Mouse (Mus musculus) liver (tissue): Measurements from ENCODE around the gene Dmap1.

Experiments used
- DNase-seq: peaks from one replicate; pipeline ENCODE4 v3.0.0-alpha.2; 2020; ENCODE audit warnings: mixed read lengths

The Dmap1 gene

DNA sequence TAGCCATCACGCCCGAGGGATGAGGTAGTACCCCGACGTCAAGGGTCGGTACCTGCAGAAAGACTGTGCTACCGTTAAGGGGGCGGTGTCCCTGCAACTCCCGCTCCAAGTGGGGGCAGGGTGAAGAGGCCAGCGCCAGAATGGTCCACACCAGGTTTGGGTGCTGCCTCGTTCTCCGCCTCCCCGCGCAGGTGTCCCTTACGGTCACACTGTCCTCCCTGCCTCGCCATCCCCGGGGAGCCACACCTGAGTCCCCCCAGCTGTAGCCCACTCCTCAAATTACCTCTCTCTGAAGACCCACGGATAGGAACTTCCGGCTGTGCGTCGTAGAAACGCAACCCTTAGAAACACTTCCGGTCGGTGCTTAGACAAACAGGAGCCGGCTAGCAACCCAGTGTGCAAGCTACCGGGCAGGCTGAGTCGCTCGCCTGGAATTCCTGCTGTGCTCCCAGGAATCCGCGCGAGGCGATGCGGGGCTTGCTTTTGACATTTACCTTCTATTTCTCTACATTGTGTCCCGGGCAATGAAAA, at the start of gene Dmap1:
Gene Dmap1, minus strand, starts transcription at position 343 of the 531 bp plus-strand sequence.
- peak; percentile 83 for DNase-seq

DNA sequence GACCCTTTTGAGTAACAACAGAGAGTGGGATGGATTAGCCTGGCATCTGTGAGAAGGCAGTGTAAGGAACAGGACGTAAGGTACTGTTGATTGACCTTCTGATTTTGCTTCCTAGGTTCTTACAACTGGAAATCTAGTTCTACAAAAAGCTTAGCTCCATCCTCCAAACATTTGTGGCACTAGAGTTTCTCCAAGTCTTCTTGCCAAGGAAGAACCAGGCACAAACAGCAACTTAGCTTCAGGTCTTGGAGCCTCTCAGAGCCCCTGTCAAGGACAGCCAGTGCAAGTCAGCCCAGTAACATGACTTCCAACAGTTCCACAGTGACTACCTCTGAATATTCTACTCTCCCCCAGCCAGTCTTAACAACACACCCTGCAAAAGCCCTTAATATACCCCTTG, 42.0 kb upstream of the Dmap1 start, which contains the start of gene Gm12845:
Gene Gm12845, plus strand, starts transcription at position 301 of the 400 bp plus-strand sequence.
- no peak for DNase-seq

DNA sequence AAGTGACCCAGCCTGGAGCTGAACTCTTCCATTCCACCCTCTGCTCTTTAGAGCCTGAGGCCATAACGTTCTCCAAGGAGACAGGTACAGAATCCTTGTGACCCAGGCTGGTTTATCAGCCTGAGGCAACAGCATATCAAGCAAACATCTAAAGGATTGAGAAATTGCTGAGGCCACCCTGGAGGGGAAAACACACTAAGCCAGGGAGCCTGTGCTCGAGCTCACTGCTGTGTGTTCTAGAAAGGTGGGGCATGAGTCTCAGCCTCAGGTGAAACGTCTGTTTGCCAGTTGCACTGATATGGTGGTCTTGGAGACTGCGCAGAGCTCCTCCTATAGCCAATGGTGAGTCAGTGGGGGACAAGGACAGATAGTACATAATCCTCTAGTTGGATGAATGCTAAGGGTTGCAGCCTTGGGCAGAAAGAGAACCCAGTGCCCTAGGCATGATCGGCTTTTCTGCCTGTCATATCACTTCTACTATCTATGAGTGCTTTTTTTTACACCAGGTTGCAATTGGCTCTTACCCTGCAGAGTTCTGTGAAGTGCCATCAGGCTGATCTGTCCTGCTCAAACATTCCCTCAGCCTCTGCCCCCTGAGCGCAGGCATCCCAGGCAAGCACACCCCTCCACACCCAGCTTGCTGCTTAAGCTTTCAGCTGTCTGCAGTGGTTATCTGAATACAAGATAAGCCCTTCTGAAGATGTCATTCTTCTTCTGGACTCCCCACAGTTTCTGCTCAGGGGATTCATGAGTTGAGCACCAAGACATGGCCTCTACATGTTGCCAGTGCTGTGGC, 31.4 kb upstream of the Dmap1 start:
- no peak for DNase-seq

DNA sequence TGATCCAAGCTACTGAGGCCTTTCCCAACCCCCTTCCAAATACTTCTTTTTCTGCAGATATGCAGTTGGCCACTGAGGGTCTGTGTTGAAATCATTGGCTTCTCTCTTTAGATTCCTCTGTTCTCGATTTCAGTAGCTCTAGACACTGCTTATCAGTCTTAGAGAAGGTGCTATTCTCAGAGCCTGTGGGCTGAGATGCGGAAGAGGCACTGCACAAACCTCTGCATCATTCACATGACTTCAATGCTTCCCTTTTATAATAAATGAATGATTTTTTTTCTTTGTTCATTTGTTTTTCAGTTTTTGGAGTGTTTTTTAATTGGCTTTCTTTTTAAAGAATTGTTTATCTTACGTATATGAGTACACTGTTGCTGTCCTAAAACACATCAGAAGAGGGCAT, 30.2 kb upstream of the Dmap1 start:
- DNase-seq: no peak

DNA sequence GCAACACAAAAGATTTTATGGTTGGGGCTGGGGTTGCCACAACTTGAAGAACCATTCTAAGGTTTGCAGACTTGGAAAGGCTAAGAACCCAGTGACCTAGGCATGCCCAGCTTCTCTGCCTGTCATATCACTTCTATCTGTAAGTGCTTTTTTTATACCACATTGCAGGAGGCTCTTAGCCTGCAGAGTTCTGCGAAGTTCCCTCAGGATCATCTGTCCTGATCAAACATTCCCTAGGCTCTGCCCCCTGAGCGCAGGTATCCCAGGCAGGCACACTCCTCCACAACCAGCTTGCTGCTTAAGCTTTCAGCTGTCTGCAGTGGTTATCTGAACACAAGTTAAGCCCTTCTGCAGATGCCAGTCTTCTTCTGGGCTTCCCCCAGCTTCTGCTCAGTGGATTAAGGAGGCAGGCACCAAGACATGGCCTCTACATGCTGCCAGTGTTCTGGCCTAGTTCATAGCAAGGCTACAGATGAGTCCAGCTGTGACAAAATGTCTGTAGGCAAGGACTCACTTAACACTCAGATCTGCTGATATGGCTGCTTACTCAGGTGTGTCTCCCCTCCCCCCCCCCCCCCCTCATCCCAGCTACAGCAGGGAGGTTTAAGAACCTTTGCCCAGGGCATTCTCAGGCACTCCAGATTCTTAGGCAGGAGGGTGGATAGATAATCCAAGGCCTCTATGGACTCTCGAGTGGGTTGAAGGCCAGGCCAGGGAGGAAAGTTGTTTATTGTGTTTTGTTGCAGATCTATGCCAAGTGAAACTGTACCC, 26.9 kb upstream of the Dmap1 start:
- no peak for DNase-seq

DNA sequence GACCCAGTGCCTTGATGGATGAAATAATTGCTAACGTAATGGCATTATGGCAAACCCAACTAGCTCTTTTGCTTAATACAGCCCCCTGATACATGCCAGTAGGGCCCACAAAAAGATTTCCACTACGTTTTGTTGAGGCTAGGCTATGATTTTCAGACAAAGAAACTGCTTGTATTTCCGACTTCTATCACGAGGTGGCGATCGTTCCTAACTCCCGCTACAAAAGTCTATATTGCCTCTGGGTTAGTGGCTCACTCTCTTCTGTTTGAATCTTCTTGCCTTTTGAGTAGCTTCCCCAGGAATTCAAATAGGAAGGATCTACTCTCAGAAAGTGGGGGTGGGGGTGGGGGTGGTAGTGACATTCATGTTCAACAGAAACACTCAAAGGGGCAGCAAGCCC, 23.3 kb upstream of the Dmap1 start:
- DNase-seq: peak; percentile 27

DNA sequence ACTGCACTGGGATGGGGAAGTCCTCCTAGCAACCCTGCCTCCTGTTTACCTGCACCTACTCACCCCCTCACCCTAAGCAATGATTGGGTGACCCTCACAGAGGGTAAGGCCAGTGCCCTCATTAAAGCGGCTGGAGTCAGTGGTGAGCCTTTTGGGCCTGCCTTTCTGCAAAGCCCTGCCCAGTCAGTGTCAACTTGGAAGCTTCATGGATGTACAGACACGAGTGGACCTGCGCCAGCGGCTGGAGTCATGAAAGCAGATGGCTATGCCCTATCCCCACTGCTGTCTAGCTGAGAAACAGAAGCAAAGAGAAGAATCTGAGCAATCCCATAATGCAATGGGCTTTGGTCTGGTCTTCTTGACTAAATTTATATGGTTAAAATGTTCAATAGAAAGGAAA, 4.3 kb upstream of the Dmap1 start:
- no peak for DNase-seq

DNA sequence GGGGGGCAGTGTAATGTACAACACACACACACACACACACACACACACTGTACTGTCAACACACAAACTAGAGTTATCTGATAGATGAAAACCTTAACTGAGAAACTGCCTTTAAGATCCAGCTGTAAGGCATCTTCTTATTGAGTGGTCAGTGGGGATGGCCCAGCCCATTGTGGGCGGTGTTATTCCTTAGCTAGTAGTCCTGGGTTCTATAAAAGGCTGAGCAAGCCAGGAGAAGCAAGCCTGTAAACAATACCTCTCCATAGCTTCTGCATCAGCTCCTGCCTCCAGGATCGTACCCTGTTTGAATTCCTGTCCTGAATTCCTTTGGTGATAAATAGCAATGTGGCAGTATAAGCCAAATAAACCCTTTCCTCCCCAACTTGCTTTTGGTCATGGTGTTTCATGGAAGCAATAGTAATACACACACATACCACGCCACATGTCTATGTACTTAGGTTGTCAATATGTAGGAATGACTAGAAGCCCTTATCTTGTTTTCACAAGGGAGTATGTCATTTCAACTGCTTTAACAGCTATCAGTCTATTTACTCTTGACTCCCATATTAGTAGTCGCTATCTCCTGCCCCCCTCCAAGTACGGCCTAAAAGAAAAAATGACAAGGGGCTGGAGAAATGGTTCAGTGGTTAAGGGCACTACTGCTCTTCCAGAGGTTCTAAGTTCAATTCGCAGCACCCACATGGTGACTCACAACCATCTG, 1.1 kb upstream of the Dmap1 start:
- no peak for DNase-seq

DNA sequence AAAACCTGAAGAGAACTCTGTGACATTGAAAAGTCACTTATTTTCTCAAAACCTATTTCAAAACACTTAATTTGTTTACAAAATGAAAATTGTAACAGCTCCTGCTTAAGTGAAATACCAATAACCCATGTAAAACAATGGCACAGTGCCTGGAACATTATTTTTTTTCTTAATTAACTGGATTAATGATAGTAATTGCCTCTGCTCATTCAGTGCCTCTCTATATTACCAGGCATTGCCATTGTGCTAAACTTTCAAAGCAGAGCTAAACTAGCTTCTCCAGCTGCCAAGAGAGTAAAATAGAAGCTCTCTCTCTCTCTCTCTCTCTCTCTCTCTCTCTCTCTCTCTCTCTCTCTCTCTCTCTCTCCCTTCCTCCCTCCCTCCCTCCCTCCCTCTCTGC, 390 bp upstream of the Dmap1 start:
- DNase-seq: no peak

DNA sequence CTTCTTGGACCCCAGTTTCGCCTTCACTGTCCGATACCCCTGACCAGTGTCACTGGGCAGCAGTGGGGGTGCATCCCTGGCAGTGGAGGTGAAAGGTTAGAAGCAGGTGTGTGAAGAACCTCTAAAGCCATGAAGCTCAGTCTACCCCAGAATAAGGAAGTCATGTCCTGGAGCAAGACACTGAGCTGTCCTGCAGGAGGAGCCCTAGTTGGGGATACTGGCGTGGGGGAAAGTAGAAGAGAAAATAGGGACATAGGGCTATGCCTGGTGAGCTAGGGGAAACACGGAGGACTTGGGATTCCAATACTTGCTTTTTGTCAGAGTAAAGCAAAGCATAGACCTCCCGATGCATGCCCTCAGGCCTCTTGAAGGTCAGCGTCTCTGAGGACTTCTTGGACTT, 1.1 kb downstream of the Dmap1 start:
- DNase-seq: no peak

DNA sequence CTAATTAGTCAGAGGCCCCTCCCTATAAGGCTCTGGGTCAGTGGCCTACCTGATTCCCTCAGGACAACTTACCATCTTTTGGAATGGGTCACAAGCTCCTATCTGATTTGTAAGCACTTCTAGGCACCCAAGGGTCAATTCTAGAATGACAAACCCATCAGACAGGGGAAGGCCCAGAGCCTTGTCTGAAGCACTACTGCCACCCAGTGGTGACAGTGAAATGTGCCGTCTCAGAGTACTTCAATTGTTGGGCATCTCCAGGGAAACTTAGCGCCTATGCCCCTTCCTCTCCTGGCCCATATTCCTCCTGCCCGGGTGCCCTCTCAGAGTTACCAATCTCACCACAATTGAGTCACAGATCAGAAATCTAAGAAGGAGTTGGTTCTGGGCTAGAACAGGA, 5.2 kb downstream of the Dmap1 start:
- peak; percentile 77 for DNase-seq

DNA sequence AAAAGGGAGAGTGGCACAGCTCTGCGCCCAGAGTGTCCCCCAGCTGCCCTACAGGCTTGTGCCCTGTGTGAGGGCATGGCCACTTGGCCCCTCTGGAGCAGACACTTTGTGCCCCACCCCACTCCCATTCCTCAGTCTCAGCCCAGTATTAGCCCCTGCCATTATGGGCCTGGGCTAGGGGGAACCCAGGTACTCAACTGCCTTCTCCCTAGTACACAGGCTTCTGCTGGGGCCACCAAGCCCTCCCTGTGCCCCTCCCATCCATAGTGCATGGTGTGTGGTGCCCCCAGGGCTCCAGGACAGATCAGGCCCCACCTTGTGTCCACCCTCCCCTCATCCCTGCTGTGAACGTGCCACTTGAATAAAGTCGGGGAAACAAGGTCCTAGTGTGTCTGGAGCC, 8.2 kb downstream of the Dmap1 start:
- no peak for DNase-seq

DNA sequence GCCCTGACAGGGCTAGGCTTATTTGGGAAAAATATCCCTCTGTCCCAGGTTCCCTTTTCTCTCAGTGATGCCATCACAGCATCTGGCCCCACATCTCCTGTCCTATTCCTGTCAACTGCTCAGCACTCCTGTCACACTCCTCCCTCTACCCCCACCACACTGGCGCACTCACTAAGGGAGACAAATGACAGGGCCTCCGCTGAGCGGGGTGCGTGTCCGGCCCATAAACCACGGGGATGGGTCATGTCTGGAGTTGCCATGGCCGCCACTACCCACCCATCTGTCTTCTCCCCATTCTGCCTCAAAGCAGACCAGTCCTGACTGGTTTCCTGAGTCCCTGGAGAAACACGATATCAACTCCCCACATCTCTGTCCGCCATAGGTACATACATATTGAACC, 10.0 kb downstream of the Dmap1 start:
- DNase-seq: no peak

DNA sequence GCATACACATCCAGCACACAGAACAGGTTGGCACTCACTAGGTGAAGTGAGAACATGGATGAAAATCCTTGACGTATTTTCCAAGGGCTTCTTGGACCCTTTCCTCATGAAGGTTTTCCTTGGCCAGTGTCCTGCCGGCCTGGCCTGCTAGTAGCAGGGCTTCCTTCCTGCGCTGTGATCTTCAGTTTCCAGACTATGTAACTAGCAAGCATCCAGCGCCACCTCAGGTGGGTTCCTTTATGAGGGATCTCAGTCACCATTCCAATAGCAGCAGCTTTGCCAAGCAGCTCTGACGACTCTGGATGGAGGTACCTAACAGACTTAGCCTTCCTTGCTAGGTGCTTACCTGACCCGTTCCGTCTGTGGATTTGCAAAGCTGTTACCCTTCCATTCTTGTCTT, 12.2 kb downstream of the Dmap1 start:
- DNase-seq: no peak

DNA sequence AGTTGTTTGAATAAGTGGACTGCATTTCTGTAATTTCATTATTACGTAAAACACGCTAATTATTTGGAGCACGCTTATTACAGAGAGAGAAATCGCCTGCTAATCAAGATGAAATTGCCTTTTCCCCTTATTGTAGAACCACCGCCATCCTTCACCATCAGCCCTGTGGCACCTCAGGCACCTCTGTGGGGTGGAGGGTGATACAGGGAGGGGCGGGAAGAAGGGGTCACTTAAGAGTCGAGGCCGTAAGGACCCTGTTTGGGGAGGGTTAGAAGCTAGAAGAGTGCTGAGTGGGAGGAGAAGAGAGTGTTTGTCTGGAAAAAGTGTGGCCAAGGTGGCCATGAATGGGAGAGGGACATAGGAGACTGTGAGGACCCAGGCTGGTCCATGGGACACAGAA, 16.0 kb downstream of the Dmap1 start:
- no peak for DNase-seq

DNA sequence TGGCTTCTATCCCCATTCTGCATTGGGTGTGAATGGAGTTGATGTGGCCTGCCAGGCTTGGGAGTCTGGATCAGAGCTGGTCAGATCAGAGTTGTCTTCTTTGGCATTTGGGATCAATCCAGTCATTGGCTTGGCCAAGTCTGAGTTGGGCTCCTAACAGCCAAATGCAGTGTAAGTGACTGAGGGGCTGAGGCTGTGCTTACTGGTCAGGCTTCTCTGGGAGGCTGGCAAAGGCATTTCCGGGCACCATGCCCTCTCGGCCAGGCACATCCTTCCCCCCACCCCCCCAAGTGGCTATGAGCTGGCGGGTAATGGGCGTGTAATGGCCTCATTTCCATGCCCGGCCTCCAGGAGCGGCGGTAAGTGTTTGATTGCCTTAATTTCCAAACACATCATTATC, 16.5 kb downstream of the Dmap1 start:
- DNase-seq: no peak

DNA sequence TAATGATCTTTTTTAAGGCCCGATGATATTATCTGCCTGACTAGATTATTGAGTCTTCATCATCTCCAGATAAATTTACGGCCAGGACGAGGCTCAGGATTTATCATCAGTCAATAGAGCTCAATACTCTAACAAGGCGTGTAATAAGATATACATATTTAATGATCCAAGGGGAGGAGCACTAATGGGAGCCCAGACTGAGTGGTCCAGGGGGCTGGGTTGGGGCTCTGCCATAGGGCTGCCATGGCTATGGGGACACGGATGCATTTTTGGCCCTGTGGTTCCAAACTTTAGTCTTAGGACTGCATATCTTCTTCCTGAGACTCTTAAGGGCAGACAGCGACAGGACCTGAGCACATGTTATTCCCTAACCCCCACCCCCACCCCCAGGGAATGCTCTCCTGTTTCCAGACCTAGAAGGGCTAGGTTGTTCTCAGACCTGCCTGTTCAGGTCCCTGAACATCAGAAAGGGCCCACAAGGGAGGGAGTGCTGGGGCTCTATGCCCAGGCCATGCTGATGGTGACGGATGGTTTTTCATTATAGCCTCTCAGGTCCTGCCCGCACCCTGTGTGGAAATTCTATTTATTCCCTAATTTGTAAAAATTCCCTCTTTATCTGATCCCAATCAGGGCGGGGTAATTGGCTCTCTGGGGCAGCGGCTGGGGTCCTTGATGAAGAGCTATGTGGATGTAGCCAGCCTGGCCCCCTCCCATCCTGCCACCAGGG, 17.5 kb downstream of the Dmap1 start:
- DNase-seq: no peak

DNA sequence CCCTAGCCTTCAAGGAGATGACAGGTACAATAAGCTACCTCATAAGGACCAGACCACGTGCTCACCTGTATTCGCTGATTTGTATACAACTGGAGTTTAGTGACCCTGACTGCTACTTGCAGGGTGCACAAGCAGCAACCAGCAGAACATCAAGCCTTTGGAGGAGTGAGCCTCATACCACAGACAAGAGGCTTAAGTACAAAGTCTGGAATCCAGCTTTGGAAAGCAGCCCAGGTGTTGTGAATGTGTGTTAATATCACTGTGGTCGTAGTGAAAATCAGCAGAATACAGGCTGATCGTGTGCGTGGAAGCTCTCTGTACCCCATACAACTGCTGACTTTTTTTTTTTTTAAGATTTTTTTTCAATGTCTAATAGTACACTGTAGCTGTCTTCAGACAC, 22.1 kb downstream of the Dmap1 start:
- DNase-seq: no peak

DNA sequence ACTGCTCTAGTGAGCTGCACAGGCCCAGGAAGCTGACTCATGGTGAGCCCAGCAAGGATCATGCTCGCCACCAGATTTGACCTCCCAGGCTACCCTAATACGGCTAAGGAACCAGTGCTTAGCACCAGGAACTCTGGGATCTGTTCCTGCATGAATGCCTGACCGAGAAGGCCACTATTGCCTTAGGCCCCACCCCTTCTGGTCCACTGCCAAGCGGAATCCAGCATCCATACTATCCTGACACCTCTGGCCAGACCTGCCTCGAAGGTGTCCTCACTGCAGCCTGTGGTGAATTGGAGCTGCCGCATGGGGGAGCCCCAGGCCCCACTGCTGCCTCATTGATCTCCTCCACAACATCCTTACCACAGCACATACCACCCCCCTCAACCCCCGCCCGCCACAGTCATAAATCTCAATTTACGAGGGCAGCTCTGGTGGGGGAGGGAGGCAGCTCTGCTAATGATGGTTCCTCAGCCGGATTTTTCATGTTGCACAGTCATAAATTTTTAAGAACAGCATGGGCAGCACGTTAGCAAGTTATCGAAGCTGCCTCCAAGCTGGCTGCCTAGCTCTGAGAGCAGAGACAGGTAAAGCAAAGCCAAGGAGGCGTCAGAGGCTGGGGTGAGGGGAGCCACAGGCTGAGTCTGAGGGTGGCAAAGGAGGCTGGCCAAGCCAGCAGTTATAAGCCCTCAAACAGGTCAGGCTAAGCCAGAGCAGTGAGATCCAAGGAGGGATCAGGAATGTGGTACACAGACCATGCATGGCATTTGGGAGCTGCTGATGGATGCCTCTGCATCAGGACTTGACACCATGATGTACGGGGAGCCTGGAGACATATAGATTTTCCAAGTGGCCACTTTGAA, 23.3 kb downstream of the Dmap1 start:
- peak; percentile 33 for DNase-seq

DNA sequence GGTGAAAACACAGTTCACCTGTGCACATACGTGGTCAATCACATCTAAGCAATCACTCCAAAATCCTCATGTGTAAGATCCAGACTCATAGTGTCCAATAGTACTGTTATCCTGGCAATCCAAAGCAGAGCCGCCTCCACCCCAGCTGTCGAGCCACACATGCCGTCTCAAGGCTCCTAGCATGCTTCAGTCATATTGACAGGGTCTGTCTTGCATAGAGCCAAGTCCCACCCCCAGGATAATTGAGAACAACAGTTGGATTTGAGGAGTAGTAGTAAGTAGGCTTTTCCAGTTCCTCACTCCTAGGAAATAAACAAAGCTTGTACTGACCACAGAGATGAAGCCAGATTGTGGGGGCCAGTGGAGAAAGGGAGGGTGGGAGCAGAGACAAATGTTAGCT, 24.4 kb downstream of the Dmap1 start:
- no peak for DNase-seq

DNA sequence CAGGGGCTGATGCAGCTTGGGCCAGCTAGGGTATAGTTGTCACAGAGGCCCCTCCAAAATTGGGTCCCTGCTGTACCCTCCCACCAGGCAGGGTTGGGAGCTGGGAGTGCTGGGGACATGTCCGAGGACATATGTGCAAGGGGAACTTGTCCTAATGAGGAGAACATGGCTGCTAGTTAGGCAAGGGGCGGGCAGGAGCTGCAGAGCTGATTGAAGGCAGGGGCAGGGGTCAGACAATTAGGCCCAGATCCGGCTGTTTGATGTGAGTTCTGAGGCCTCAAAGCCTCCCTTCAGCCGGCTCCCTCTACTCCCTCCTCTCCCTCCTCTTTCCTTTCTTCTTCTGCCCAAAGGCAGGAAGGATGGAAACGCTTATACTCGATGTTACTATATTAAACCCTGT, 25.1 kb downstream of the Dmap1 start:
- DNase-seq: no peak

DNA sequence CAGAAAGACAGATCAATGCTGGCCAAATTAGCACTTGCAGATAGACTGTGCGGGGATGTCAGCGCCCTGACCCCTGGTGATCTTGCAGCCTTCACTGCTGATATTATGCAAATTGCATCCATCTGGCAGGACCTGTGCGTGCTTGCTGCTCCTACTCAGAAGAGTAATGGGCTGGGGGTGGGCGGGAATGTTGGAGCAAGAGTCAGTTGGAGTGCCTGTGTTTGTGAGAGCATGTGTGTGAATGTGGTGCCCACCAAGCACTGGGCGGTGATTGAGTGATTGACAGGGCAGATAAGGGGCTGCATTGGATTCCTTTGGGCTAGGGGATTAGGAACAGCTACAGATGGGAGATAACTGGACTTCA, 26.6 kb downstream of the Dmap1 start:
- DNase-seq: no peak
